Mouse (Mus musculus): ENCODE measurements around the gene D430041D05Rik. TPM values are rescaled to one million over a fixed set of nuclear protein-coding genes. Genes with fewer than 3 reads are reported as not detected.

The D430041D05Rik gene
- polyA plus RNA-seq, 1 experiment from 2014 or later: 0.18 TPM

- Histone ChIP-seq H3K27ac (ENCODE audit: low read length) (no peak overlapping the region), H3K4me3 (replicated peaks; ENCODE audit: low read length) (no peak overlapping the region), H3K4me2 (ENCODE audit: low read depth, low read length) (no peak overlapping the region), H3K27me3 (ENCODE audit: control insufficient read depth, insufficient read depth, low read length) (no peaks in the 10 kb centered on the region), H3K9me3 (replicated peaks; ENCODE audit: control insufficient read depth, low read length) (no peaks in the 10 kb centered on the region), H3K36me3 (ENCODE audit: control insufficient read depth, insufficient read depth, low read length) (peaks cover 4% of the 10 kb centered on the region), H3K4me1 (ENCODE audit: control insufficient read depth, insufficient read depth, low read length) (no peaks in the 10 kb centered on the region), H3K9ac (ENCODE audit: low read length) (no peak overlapping the region)
- WGBS: 61% methylated on average over 4 of the region's 4 CpGs
- ATAC-seq (ENCODE audit: insufficient read depth, low FRiP score): no peak
These were observed 31.5 kb upstream of the D430041D05Rik start for GRCm38 (mm10) chr2:104442341-104442740.

GRCm38 (mm10) chr2:104436226-104436625 is 25.4 kb upstream of the D430041D05Rik start:
- H3K36me3 ChIP-seq (ENCODE audit: control insufficient read depth, insufficient read depth, low read length): peaks cover 19% of the 10 kb centered on the region

GRCm38 (mm10) chr2:104431067-104431466 is 20.3 kb upstream of the D430041D05Rik start:
- no peaks in the 10 kb centered on the region for H3K4me1 ChIP-seq (ENCODE audit: control insufficient read depth, insufficient read depth, low read length)
- 95% methylated on average over 6 of the region's 6 CpGs for WGBS
- no peak for ATAC-seq (ENCODE audit: insufficient read depth, low FRiP score)
- H3K4me2 ChIP-seq (ENCODE audit: low read depth, low read length): no peak overlapping the region
- H3K36me3 ChIP-seq (ENCODE audit: control insufficient read depth, insufficient read depth, low read length): peaks cover 26% of the 10 kb centered on the region
- no peak overlapping the region for H3K27ac ChIP-seq (ENCODE audit: low read length)
- no peaks in the 10 kb centered on the region for H3K9me3 ChIP-seq (replicated peaks; ENCODE audit: control insufficient read depth, low read length)
- no peak overlapping the region for H3K4me3 ChIP-seq (replicated peaks; ENCODE audit: low read length)
- no peak overlapping the region for H3K9ac ChIP-seq (ENCODE audit: low read length)
- no peaks in the 10 kb centered on the region for H3K27me3 ChIP-seq (ENCODE audit: control insufficient read depth, insufficient read depth, low read length)

More at GRCm38 (mm10) chr2:104436226-104436625, 25.4 kb upstream of the D430041D05Rik start:
- Histone ChIP-seq H3K9ac (ENCODE audit: low read length) (no peak overlapping the region), H3K4me2 (ENCODE audit: low read depth, low read length) (no peak overlapping the region), H3K4me1 (ENCODE audit: control insufficient read depth, insufficient read depth, low read length) (no peaks in the 10 kb centered on the region), H3K27ac (ENCODE audit: low read length) (no peak overlapping the region), H3K4me3 (replicated peaks; ENCODE audit: low read length) (no peak overlapping the region), H3K27me3 (ENCODE audit: control insufficient read depth, insufficient read depth, low read length) (no peaks in the 10 kb centered on the region), H3K9me3 (replicated peaks; ENCODE audit: control insufficient read depth, low read length) (no peaks in the 10 kb centered on the region)
- 86% methylated on average over 3 of the region's 3 CpGs for whole genome bisulfite sequencing
- no peak for ATAC-seq (ENCODE audit: insufficient read depth, low FRiP score)

- no peak for ATAC-seq (ENCODE audit: insufficient read depth, low FRiP score)
- H3K9ac ChIP-seq (ENCODE audit: low read length): no peak overlapping the region
- no peaks in the 10 kb centered on the region for H3K4me1 ChIP-seq (ENCODE audit: control insufficient read depth, insufficient read depth, low read length)
- no peak overlapping the region for H3K4me3 ChIP-seq (replicated peaks; ENCODE audit: low read length)
- no peak overlapping the region for H3K4me2 ChIP-seq (ENCODE audit: low read depth, low read length)
- H3K27ac ChIP-seq (ENCODE audit: low read length): no peak overlapping the region
- no peaks in the 10 kb centered on the region for H3K9me3 ChIP-seq (replicated peaks; ENCODE audit: control insufficient read depth, low read length)
- 91% methylated on average over 5 of the region's 5 CpGs for WGBS
- H3K36me3 ChIP-seq (ENCODE audit: control insufficient read depth, insufficient read depth, low read length): peaks cover 23% of the 10 kb centered on the region
- H3K27me3 ChIP-seq (ENCODE audit: control insufficient read depth, insufficient read depth, low read length): no peaks in the 10 kb centered on the region
These were observed 19.8 kb upstream of the D430041D05Rik start for GRCm38 (mm10) chr2:104430566-104430965.

- Histone ChIP-seq H3K9me3 (replicated peaks; ENCODE audit: control insufficient read depth, low read length) (no peaks in the 10 kb centered on the region), H3K36me3 (ENCODE audit: control insufficient read depth, insufficient read depth, low read length) (peaks cover 7% of the 10 kb centered on the region; the same call in 1 of the 2 replicates), H3K4me2 (ENCODE audit: low read depth, low read length) (no peak overlapping the region), H3K4me1 (ENCODE audit: control insufficient read depth, insufficient read depth, low read length) (no peaks in the 10 kb centered on the region), H3K27ac (ENCODE audit: low read length) (no peak overlapping the region), H3K27me3 (ENCODE audit: control insufficient read depth, insufficient read depth, low read length) (no peaks in the 10 kb centered on the region), H3K9ac (ENCODE audit: low read length) (no peak overlapping the region), H3K4me3 (replicated peaks; ENCODE audit: low read length) (no peak overlapping the region)
- no peak for ATAC-seq (ENCODE audit: insufficient read depth, low FRiP score)
- WGBS: 79% methylated on average over 3 of the region's 3 CpGs
These were observed 15.3 kb upstream of the D430041D05Rik start for GRCm38 (mm10) chr2:104426112-104426511.

- 9% methylated on average over 1 of the region's 1 CpGs for WGBS
- Histone ChIP-seq H3K4me1 (ENCODE audit: control insufficient read depth, insufficient read depth, low read length) (no peaks in the 10 kb centered on the region), H3K27me3 (ENCODE audit: control insufficient read depth, insufficient read depth, low read length) (no peaks in the 10 kb centered on the region), H3K9ac (ENCODE audit: low read length) (no peak overlapping the region), H3K27ac (ENCODE audit: low read length) (no peak overlapping the region), H3K9me3 (replicated peaks; ENCODE audit: control insufficient read depth, low read length) (no peaks in the 10 kb centered on the region), H3K36me3 (ENCODE audit: control insufficient read depth, insufficient read depth, low read length) (no peaks in the 10 kb centered on the region), H3K4me2 (ENCODE audit: low read depth, low read length) (no peak overlapping the region), H3K4me3 (replicated peaks; ENCODE audit: low read length) (no peak overlapping the region)
- no peak for ATAC-seq (ENCODE audit: insufficient read depth, low FRiP score)
These were observed 11.4 kb upstream of the D430041D05Rik start for GRCm38 (mm10) chr2:104422230-104422629.

GRCm38 (mm10) chr2:104420805-104421204 is 10.0 kb upstream of the D430041D05Rik start:
- Histone ChIP-seq H3K9ac (ENCODE audit: low read length) (no peak overlapping the region), H3K4me3 (replicated peaks; ENCODE audit: low read length) (no peak overlapping the region), H3K4me1 (ENCODE audit: control insufficient read depth, insufficient read depth, low read length) (no peaks in the 10 kb centered on the region), H3K4me2 (ENCODE audit: low read depth, low read length) (no peak overlapping the region), H3K27ac (ENCODE audit: low read length) (no peak overlapping the region), H3K27me3 (ENCODE audit: control insufficient read depth, insufficient read depth, low read length) (no peaks in the 10 kb centered on the region), H3K36me3 (ENCODE audit: control insufficient read depth, insufficient read depth, low read length) (no peaks in the 10 kb centered on the region), H3K9me3 (replicated peaks; ENCODE audit: control insufficient read depth, low read length) (no peaks in the 10 kb centered on the region)
- no peak for ATAC-seq (ENCODE audit: insufficient read depth, low FRiP score)
- 74% methylated on average over 4 of the region's 4 CpGs for WGBS

- no peak overlapping the region for H3K27ac ChIP-seq (ENCODE audit: low read length)
- no peak overlapping the region for H3K4me3 ChIP-seq (replicated peaks; ENCODE audit: low read length)
- ATAC-seq (ENCODE audit: insufficient read depth, low FRiP score): no peak
- no peak overlapping the region for H3K4me2 ChIP-seq (ENCODE audit: low read depth, low read length)
- H3K9ac ChIP-seq (ENCODE audit: low read length): no peak overlapping the region
- no peaks in the 10 kb centered on the region for H3K36me3 ChIP-seq (ENCODE audit: control insufficient read depth, insufficient read depth, low read length)
- no peaks in the 10 kb centered on the region for H3K9me3 ChIP-seq (replicated peaks; ENCODE audit: control insufficient read depth, low read length)
- H3K27me3 ChIP-seq (ENCODE audit: control insufficient read depth, insufficient read depth, low read length): no peaks in the 10 kb centered on the region
- WGBS: 91% methylated on average over 1 of the region's 1 CpGs
- H3K4me1 ChIP-seq (ENCODE audit: control insufficient read depth, insufficient read depth, low read length): no peaks in the 10 kb centered on the region
These were observed 9.2 kb upstream of the D430041D05Rik start for GRCm38 (mm10) chr2:104419999-104420398.

- H3K9me3 ChIP-seq (replicated peaks; ENCODE audit: control insufficient read depth, low read length): no peaks in the 10 kb centered on the region
- H3K4me2 ChIP-seq (ENCODE audit: low read depth, low read length): no peak overlapping the region
- no peaks in the 10 kb centered on the region for H3K36me3 ChIP-seq (ENCODE audit: control insufficient read depth, insufficient read depth, low read length)
- no peaks in the 10 kb centered on the region for H3K27me3 ChIP-seq (ENCODE audit: control insufficient read depth, insufficient read depth, low read length)
- H3K9ac ChIP-seq (ENCODE audit: low read length): no peak overlapping the region
- 83% methylated on average over 2 of the region's 2 CpGs for WGBS
- ATAC-seq (ENCODE audit: insufficient read depth, low FRiP score): no peak
- no peak overlapping the region for H3K4me3 ChIP-seq (replicated peaks; ENCODE audit: low read length)
- H3K27ac ChIP-seq (ENCODE audit: low read length): no peak overlapping the region
- H3K4me1 ChIP-seq (ENCODE audit: control insufficient read depth, insufficient read depth, low read length): no peaks in the 10 kb centered on the region
These were observed 8.6 kb upstream of the D430041D05Rik start for GRCm38 (mm10) chr2:104419411-104419810.

- H3K27me3 ChIP-seq (ENCODE audit: control insufficient read depth, insufficient read depth, low read length): peaks cover 37% of the 10 kb centered on the region
- no peaks in the 10 kb centered on the region for H3K9me3 ChIP-seq (replicated peaks; ENCODE audit: control insufficient read depth, low read length)
- H3K4me1 ChIP-seq (ENCODE audit: control insufficient read depth, insufficient read depth, low read length): 0 out of 2 replicates have a peak, but pooled peaks cover 4% of the 10 kb centered on the region
- 74% methylated on average over 3 of the region's 3 CpGs for WGBS
- H3K4me2 ChIP-seq (ENCODE audit: low read depth, low read length): no peak overlapping the region
- H3K36me3 ChIP-seq (ENCODE audit: control insufficient read depth, insufficient read depth, low read length): no peaks in the 10 kb centered on the region
- no peak overlapping the region for H3K4me3 ChIP-seq (replicated peaks; ENCODE audit: low read length)
- H3K9ac ChIP-seq (ENCODE audit: low read length): no peak overlapping the region
- ATAC-seq (ENCODE audit: insufficient read depth, low FRiP score): no peak
- H3K27ac ChIP-seq (ENCODE audit: low read length): no peak overlapping the region
These were observed 2.2 kb upstream of the D430041D05Rik start for GRCm38 (mm10) chr2:104413011-104413410.
